Mouse (Mus musculus) layer of hippocampus, adult 11-12 months (tissue): ENCODE measurements around the gene St7l.

Source experiments
- DNase-seq: peaks from one replicate; pipeline ENCODE4 v3.0.0; 2022; ENCODE audit warnings: low spot score

St7l gene

GRCm38 (mm10) chr3:104901154-104901553 is 37.3 kb downstream of the St7l start:
- no peak for DNase-seq

GRCm38 (mm10) chr3:104905389-104905788 is 41.6 kb downstream of the St7l start:
- no peak for DNase-seq

- DNase-seq: no peak
These were observed 42.2 kb downstream of the St7l start for GRCm38 (mm10) chr3:104906007-104906406.

GRCm38 (mm10) chr3:104909195-104909594 is 45.4 kb downstream of the St7l start:
- DNase-seq: no peak

- DNase-seq: no peak
These were observed 51.2 kb downstream of the St7l start for GRCm38 (mm10) chr3:104914986-104915385.

GRCm38 (mm10) chr3:104929385-104929784 is 65.6 kb downstream of the St7l start:
- no peak for DNase-seq

- DNase-seq: no peak
These were observed 74.0 kb downstream of the St7l start for GRCm38 (mm10) chr3:104937728-104938305.

- no peak for DNase-seq
These were observed 74.5 kb downstream of the St7l start for GRCm38 (mm10) chr3:104938327-104938726.

- no peak for DNase-seq
These were observed 76.9 kb downstream of the St7l start for GRCm38 (mm10) chr3:104940691-104941090.

- no peak for DNase-seq
These were observed 78.9 kb downstream of the St7l start for GRCm38 (mm10) chr3:104942682-104943081.

GRCm38 (mm10) chr3:104943333-104943732 is 79.5 kb downstream of the St7l start:
- no peak for DNase-seq

- no peak for DNase-seq
These were observed 81.1 kb downstream of the St7l start for GRCm38 (mm10) chr3:104944894-104945293.

GRCm38 (mm10) chr3:104950926-104951325 is 87.1 kb downstream of the St7l start:
- DNase-seq: no peak

- DNase-seq: no peak
These were observed 89.3 kb downstream of the St7l start for GRCm38 (mm10) chr3:104952891-104953670.

- no peak for DNase-seq
These were observed 90.3 kb downstream of the St7l start for GRCm38 (mm10) chr3:104954137-104954536.

GRCm38 (mm10) chr3:104954551-104954950 is 90.7 kb downstream of the St7l start:
- no peak for DNase-seq

GRCm38 (mm10) chr3:104956131-104956581 is 92.4 kb downstream of the St7l start:
- DNase-seq: no peak

- no peak for DNase-seq
These were observed 96.5 kb downstream of the St7l start for GRCm38 (mm10) chr3:104960026-104961000.

- DNase-seq: no peak
These were observed 97.6 kb downstream of the St7l start, which contains the start of gene Wnt2b for GRCm38 (mm10) chr3:104961066-104962059. Wnt2b (minus strand) TSS chr3:104961921.

GRCm38 (mm10) chr3:104962141-104962611 is 98.4 kb downstream of the St7l start:
- DNase-seq: no peak

GRCm38 (mm10) chr3:104962866-104963265 is 99.1 kb downstream of the St7l start:
- no peak for DNase-seq
